Mouse (Mus musculus) thymus, postnatal 14 days (tissue): ENCODE results near the gene Rapgefl1.
"Not testable (repeated sequence)": the region's sequence is repeated elsewhere in the genome, so short reads cannot be mapped to it uniquely, and the experiment has no call there.

Experiments
- DNase-seq: peaks from one replicate; pipeline ENCODE4 v3.0.0; 2021

Gene Rapgefl1

DNA sequence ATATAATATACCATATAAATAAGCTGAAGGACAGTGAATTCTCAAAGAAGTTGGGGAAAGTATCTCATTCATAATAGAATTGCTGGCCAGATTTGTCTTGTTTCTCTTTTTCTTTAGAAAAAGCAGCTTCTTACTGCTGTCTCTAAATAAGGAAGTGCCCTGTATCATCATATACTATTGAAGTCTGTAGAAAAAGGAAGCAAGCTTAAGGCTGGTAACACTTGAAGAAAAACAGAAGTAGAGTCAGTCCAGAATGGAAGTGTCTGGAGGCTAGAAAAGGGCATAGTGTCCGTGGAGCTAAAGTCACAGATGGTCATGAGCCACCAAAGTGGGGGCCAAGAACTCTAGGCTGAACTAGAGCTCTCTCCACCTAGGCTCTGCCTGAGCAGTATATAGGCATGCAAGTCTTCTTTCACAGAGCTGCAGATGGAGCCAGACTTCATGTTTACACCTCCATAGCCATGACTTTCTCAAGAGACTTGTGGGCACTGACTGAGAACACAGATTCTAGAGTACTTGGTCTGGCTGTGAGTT is 19.8 kb upstream of the Rapgefl1 start:
- DNase-seq, result no peak

DNA sequence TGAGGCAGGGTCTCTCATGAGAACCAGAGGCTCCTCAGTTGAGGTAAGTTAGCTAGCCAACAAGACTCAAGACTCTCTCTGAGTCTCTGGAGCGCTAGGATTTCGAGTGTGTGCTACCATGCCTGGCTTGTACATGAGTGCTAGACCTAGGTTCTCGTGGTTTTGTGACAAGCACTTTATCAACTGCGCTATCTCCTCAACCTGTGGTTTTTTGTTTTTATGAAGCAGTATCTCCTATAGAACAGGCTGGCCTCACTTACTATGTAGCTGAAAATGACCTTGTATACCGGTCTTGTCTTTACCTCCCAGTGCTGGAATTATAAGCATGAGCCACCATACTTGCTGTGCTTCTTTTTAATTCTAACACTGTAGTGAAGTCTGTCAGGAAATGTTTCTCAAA is 15.6 kb upstream of the Rapgefl1 start:
- DNase-seq, result no peak

DNA sequence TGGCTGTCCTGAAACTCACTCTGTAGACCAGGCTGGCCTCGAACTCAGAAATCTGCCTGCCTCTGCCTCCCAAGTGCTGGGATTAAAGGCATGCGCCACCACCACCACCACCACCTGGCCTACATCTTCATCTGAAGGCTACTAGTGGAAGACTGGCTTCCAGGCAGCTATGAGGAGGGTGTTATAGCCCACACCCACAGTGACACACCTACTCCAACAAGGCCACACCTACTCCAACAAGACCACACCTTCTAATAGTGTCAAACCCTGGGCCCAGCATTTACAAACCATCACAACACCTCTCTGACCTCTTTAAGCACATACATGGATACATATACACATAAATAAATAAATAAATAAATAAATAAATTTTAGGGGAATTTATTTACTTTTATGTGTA is 10.5 kb upstream of the Rapgefl1 start:
- not testable (repeated sequence) for DNase-seq

DNA sequence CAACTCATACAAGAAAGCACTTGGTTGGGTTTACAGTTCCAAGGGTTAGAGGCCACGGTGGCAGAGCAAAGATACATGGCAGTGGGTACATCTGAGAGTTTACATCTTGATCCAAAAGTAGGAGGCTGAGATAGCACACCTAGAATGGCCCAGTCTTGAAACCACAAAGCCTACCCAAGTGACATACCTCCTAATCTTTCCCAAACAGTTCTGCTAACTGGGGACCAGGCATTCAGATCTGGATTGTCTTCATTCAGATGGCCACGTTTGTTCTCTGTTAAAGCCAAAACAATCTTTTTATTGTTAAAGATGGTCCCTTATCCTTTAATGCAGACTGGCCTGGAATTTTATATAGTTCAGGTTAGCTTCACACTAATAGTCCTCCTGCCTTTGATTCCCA is 8.7 kb upstream of the Rapgefl1 start:
- DNase-seq, result no peak

DNA sequence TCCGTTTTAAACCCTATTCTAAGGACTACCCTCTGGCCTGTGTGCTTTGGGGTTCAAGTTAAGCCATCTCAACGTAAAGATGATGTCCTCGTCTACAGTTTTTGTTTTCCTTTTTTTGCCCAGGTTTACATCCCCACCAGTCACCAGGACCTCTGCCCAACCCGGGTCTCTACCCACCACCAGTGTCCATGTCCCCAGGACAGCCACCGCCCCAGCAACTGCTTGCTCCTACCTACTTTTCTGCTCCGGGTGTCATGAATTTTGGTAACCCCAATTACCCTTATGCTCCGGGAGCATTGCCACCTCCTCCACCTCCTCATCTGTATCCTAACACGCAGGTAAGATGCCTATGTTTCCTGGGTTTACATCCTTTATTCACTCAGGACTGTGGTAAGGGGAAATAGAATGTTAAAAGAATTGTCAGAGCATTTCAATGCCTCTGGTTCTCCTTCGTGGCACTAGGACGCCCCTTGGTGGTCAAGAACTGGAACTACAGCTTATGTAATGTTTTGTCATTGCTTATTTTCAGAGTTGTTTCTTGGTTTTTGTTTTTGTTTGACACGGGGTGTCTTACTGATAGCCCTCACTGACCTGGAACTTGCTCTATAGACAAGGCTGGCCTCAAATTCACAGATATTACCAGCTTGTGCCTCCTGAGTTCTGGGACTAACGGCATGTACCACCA is 7.4 kb upstream of the Rapgefl1 start:
- DNase-seq, result peak; percentile 45

DNA sequence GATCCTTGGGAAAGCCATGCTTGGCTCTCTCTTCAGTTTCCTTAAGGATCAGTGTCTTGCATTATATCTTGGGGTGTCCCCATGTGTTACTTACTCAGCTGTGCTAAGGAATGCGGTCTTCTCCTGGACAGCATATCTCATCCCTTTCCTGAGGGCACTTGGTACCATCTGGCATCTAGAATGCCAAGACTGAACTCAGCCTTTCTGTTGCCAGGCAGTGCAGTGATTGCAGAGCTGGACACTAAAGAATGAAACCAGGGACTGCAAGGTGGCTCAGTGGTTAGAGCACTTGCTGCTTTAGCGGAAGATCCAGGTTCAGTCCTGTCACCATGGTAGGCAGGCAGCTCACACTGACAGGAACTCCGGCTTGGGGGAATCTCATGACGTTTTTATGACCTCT is 6.7 kb upstream of the Rapgefl1 start:
- no peak for DNase-seq

DNA sequence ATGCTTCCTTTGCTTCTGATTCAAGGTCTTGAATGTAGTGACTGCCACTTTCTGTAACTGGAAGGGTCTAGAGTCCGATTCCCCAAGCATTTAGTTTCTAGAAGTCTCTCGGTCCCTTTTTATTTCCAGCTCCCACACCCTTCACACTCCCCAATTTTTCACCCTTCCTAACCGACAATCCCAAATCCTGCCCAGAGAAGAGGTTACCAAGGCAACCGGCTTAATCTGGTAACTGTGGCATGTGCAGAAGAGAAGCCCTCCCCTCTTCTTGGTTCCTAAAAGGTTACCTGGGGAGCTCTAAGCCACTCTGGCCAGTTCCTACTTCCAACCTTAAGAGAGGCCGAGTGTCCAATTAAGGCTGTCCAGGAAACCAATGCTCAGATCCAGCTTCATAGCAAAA is 1.3 kb upstream of the Rapgefl1 start:
- DNase-seq, result no peak

DNA sequence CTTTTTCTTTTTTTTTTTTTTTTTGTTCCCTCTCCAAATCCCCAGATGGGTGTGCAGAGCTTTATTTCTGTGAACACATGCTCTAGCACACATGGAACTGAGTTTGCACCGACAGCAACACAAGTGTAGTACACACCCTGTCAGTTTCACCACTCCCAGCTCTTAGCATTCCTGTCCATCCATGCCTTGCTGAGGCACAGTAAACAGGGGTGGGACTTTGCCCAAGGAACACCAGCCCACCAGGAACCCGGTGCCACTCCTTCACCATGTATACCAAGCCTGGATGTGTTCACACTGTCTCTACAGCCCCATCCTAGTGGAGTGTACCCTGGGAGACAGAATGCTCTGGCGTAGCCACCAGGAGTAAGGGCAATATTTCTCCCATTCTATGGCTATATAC is 860 bp upstream of the Rapgefl1 start:
- no peak for DNase-seq

DNA sequence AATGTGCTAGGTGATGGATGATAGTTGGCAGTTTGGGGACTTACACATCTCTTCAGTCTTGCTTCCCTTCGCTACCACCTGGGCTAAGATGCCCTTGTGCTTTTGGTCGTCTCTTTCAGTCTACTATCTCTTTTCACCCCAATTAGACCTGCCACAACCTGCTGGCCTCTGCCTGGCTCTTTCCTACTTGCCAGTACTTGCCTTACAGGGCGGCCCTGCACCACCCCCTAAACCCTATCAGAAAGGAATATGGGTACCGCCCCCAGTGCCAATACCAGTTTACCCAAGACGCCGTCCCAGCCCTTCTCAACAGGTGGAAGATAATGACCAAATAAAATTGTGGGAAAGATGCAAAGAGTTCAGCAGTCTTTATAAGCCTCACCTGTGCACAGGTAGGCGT is 457 bp upstream of the Rapgefl1 start:
- no peak for DNase-seq

DNA sequence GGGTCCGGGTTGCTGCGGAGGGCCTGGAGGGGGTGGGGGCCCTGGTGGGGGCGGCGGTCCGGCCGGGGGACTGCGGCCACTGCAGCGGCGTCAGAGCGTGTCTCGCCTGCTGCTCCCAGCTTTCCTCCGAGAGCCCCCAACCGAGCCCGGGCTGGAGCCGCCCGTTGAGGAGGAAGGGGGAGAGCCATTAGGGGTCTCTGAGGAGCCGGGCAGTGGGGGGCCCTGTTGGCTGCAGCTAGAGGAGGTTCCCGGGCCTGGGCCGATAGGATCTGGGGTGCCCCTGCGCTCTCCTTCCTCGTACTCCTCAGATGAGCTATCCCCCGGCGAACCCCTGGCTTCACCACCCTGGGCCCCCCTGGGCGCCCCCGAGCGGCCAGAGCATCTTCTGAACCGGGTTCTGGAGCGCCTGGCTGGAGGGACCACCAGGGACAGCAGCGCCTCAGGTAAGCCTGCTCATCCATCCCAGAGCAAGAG is 683 bp downstream of the Rapgefl1 start:
- DNase-seq, result peak; percentile 61

DNA sequence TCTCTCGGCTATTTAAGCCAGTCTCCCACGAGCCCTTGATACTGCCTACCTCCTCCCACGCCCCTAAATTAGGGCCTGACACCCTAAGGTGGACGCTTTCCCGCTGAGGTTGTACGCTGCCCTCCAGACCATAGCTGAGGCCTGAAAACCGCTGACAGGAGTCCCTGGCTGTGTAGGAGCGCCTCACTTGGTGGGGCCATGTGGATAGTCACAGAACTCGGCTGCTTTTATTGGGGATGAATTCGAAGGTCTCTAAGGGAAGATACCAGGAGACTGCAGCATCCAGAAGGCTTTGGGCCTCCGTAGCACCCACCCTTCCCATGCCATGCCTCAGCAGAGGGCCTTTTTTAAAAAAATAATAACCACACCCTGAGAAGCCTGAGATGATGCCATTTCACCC is 1.3 kb downstream of the Rapgefl1 start:
- DNase-seq, result no peak

DNA sequence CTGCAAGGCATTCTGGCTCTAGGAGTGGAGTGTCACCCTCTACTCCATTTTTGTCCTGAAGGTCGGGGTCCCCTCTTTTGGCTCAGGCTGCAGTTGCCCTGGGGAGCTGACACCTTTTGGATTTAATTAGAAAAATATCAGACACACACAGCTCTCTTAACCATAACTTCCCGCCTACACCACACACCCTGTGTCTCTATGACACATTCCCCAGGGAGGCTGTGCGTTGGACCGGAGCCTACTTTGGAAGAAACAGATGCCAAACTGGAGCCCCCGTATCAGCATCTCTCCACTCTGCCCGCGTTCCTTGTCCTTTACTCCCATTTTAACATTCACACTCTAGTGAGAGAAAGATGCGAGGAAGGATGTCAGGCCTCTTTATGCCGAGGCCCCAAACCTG is 1.9 kb downstream of the Rapgefl1 start:
- DNase-seq, result no peak

DNA sequence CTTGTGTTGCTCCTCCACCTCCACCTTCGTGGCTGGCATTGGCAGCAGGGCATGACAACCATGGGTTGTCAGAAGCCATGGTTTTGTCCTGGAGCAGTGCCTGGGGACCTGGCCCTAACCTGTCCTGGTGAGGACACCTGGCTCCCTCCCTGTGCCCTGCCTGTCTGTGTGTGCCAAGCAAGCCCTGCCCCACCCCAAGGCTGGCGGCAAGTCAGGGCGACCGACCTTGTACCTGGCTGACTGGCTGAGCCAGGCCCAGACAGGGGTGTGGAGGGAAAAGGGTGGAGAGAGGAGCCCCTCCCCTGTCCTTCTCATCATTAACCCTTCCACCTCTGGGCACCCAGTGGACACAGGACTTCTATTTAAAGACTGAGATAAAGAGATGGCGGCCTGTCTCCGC is 2.8 kb downstream of the Rapgefl1 start:
- DNase-seq, result no peak

DNA sequence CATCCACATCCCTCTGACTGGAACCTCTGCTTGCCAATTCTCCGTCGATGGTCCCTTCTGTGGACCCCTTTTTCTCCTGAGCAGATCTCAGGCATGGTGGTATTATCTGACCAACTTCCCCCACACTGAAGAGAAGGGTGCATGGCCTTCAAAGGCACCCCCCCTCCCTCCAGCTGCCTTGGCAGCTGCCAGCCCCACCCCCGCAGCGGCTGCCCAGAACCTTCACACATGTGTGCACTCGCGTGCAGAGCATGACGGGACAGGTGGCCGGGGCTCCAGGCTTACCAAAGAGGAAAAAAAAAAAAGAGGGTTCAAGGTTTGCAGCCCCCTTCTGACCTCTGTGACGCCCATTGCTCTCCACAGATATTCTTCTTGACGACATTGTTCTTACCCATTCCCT is 3.3 kb downstream of the Rapgefl1 start:
- peak; percentile 65 for DNase-seq

DNA sequence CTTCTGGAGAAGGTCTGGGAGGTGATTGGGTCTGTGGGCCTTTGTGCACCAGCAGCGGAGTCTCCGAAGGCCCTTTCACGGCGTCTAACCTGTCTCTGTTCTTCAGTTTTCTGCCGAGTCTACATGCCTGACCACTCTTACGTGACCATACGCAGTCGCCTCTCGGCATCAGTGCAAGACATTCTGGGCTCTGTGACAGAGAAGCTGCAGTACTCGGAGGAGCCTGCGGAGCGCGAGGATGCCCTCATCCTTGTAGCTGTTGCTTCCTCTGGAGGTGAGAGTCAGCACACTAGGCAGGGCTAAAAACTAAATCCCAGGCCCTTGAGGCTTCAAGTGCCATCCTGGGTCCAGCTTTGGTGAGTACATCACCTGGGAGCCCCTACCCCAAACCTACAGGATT is 9.4 kb downstream of the Rapgefl1 start:
- no peak for DNase-seq

DNA sequence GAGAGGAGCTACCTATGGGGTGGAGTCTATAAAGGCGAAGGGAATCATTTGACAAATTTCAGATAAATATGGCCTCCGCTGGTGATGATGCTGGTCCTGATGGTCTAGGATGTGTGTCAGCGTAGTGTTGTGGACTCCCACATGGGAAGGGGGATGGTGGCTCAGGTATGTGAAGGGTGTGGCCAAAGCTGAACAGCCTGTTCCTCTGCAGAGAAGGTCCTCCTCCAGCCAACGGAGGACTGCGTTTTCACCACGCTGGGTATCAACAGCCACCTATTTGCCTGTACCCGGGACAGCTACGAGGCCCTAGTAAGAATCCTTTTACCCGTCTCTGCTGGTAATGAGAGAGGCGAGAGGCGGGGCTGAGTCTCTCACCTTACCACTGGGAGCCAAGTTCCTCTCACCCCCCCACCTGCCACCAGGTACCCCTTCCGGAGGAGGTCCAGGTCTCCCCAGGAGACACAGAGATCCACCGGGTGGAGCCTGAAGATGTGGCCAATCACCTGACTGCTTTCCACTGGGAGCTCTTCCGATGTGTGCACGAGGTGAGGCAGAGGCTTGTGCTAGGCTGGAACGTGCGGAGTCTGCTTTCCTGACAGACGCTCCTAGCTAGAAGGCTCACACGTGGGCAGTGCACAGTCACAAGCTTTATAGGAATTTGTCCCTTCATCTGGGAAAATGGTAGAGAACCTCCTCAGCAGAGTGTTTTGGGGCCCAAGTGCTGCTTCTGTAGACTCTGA is 10.4 kb downstream of the Rapgefl1 start:
- no peak for DNase-seq

DNA sequence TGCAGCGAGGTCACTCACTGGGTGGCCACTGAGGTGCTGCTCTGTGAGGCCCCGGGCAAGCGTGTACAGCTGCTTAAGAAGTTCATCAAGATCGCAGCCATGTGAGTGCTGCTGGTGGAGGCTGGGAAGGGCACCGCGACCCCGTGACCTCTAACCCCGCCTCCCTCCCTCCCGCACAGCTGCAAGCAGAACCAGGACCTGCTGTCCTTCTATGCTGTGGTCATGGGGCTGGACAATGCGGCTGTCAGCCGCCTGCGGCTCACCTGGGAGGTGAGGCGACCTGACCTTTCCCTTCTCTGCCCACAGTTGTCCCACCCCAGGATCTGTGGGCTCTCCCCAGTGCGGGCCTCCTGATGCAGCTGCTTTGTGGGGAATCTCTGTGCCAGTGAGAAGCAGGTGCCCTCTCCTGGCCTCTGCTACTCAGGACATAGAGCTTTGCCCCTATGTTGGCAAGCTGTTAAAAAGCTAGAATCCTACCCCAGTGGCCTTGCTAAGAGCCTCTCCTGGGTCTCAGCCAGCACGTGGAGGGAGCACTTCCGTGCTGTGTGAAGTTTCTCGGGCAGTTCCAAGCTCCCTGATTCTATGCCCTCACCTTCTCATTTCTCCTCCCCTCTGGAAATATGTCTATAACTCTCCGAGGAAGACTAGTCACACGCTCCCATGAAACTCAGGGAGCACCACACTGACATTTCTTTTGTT is 12.8 kb downstream of the Rapgefl1 start:
- no peak for DNase-seq

DNA sequence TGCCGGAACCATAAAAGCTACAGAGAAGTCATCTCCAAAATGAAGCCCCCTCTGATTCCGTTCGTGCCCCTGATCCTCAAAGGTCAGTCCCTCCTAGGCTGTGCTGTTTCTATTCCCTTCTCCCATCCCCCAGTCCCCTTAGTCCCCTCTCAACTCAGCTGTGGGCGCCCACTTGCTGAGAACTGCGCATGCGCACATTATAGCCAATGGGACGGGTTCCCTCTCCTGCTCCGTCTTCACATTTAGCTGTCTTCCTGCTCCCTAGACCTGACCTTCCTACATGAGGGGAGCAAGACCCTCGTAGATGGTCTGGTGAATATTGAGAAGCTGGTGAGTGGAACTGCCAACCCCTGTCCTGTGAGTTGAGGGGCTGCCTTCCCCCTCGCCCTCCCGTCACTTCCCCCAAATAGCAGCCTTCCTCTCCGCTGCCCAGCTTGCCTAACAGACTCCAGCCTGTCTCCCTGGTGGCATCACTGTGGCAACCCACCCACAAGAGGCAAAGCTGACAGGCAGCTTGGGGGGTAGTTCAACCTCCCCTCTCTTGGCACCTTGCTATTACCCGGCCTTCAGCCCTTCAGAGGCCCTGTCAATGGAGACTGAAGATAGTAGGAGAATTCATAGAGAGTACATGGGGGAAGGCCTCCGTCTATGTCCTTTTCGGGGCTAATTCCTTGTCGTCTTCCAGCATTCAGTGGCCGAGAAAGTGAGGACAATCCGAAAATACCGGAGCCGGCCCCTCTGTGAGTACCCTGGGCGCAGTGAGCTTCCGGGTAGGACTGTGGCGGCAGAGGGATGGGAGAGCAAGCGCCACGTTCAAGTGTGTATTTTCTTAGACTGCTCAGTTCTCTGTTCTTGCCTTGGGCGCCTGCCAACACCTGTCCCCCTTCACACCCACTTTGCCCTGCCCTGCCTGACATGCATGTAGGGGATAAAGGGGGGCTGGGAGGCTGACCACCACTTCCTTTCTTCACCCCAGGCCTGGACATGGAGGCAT is 13.8 kb downstream of the Rapgefl1 start:
- DNase-seq, result no peak

DNA sequence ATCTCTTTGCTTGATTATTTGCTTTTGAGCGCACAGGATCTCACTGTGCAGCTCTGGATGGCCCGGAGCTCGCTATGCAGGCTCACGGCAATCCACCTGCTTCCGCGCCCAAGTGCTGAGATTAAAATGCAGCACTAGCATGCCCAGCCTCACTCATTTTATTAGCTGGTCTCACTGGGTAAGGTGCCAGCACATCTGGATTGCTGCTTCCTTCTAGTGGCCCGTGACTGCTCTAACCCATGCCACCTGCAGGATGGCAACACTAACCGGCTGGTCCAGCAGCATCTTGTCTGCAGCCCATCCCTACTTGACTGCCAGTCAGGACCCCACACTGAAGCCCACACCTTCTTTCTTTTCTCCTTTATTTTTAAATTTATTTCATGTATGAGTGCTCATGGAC is 17.5 kb downstream of the Rapgefl1 start:
- peak; percentile 32 for DNase-seq

DNA sequence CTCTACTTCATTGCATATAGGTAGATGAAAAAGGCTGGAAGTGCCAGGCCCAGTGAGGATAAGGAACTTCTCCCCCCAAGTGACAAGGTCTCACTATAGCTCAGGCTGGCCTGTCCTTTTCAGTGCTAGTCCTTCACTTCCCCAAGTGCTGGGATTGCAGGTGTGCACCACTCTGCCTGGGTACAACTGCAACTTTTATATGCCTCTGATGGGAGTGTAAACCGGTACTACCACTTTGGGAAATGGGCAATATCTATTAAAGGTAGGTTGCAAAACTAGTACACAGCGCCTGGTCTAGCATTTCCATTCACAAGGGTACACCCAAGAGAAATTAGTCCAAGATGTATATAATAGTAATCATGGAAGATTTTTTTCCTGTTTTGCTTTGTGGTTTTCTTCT is 18.1 kb downstream of the Rapgefl1 start:
- no peak for DNase-seq

DNA sequence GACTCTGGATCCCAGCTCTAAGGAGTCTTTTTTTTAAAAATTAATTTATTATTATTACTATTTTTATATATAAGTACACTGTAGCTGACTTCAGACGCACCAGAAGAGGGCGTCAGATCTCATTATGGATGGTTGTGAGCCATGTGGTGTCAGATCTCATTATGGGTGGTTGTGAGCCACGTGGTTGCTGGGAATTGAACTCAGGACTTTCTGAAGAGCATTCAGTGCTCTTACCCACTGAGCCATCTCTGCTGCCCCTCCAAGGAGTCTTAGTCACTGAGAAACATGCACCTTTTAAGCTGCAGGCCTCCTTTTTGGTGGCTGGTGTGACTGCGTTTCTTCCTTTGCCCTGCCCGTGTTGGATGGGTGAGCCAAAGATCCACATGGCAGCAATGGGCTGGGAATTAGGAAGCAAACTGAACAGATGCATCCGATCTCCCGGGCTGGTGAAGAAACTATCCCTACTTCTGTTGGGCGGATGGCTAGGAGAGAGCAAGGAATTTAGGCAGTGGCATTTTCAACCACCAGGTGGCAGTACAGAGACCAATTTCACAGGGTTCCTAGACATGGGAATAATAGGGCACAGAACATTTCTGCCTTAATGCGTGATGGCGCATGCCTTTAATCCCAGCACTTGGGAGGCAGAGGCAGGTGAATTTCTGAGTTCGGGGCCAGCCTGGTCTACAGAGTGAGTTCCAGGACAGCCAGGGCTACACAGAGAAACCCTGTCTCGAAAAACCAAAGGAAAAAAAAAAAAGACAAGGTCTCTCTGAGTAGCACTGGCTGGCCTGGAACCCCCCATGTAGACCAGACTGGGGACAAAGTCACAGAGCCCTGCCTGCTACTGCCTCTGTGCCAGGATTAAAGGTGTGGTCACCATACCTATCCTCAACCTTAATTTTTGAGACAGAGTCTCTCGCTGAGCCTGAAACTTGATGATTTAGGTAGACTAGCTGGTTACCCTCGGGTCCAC is 22.5 kb downstream of the Rapgefl1 start:
- DNase-seq, result peak; percentile 85
